Mouse (Mus musculus) kidney, adult 2 months (tissue): ENCODE data around the gene Gab1.

Experiments
- CTCF ChIP-seq: fragments of 200-500 bp; conservative IDR thresholded peaks from 2 replicates; pipeline ENCODE4 v1.5.1; 2011; ENCODE audit warnings: low read depth, mild to moderate bottlenecking, control low read depth, low read length, moderate library complexity, mixed read lengths; ENCODE audit not compliant: insufficient read depth, insufficient read length
- POLR2A ChIP-seq: fragments of 200-500 bp; IDR thresholded peaks from one replicate; pipeline ENCODE4 v1.6.1; 2011; ENCODE audit warnings: low read depth, low read length, control low read depth

- TF ChIP-seq CTCF (no peak), POLR2A (no peak)
Observed at GRCm38 (mm10) chr8:80863393-80863792, 16.9 kb downstream of the Gab1 start.
